Mouse (Mus musculus): ENCODE measurements at regions not wholly inside any gene's neighbourhood (a gene's known extent, or its start where the extent isn't known, plus 50 kb on each side); places are given as distances from the start of the nearest gene placed in this dataset.

DNA sequence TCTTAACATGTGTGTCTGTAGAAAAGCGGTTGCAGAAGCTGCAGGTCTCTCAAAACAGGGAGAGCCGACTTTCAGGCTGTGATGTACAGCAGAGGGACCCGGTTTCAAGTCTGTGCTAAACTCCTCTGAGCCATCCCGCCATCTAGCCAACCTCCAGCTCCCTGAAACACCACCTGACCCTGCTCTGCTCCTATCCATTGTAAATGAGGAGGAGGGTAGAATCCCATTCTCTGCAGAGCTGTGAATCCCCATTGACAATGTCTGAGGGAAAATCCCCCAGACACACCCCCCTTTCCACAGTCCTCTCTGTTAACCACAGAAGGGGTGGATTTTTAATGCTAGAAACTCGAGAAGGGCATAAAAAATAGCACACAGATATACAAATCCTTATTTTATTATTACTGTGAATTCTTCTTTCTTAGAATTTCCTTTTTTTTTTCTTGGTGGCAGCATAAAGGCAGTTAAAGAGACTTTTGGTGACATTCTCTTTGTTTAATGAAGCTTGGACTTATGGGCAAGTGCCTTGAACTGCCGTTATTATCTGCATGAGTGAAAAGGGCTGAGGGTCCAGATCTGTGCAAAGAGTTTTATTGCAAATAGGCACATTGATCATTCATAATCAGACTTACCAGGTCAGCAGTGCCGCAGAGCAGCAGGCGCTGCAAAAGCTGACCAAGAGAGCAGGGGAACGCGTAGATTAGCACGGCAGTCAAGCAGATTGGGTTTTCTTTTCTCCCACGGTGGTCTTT lies 111.3 kb upstream of the Paqr3 start:
- DNase-seq, result peak in 1 of 2 experiments; percentile 13

GRCm38 (mm10) chr5:97218712-97219111 lies 107.3 kb upstream of the Paqr3 start:
- no peak for DNase-seq

- peak; percentile 15 for DNase-seq
Measured at GRCm38 (mm10) chr5:97205606-97206005, 94.2 kb upstream of the Paqr3 start.

DNA sequence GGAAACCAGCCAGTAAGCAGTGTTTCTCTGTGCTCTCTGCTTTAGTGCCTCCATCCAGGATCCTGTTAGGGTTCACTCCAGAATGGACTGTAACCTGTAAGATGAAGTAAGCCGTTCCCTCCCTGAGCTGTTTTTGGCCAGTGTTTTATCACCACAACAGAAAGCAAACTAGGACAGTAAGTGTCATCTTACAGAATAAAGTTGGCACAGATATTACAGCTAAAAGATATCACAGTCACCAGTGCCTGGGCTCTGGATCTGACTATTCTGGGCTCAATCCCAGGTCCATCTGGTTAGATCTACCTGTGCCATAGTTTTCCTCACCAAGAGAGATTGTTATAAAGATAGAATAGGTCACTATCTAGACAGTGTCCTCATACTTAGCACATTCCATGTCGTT lies 92.9 kb upstream of the Paqr3 start:
- DNase-seq, result peak; percentile 49 to 69

DNA sequence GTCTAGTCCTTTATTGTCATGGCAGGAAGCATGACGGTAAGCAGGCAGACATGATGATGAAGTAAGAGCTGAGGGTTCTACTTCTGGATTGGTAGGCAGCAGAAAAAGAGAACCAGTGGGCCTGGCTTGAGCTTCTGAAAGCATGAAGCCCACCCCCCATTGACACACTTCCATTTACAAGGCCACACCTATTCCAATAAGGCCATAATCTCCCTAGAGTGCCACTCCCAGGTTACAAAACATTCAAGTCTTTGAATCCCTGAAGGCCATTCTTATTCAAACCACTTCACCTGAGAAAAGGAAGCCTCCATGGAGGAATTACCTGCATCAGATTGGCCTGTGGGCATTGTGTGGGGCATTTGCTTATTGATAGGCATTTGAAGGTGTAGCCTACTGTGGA lies 92.2 kb upstream of the Paqr3 start:
- DNase-seq, result no peak

GRCm38 (mm10) chr5:97202557-97202956 lies 91.2 kb upstream of the Paqr3 start:
- no peak for DNase-seq

GRCm38 (mm10) chr5:97200655-97201054 lies 89.3 kb upstream of the Paqr3 start:
- DNase-seq, result no peak

- DNase-seq, result peak; percentile 90 to 91
Measured at GRCm38 (mm10) chr5:97195281-97195660, 83.9 kb upstream of the Paqr3 start.

- DNase-seq, result peak; percentile 21
Measured at GRCm38 (mm10) chr5:97194656-97195280, 83.4 kb upstream of the Paqr3 start.

- no peak for DNase-seq
Measured at GRCm38 (mm10) chr5:97192656-97193055, 81.3 kb upstream of the Paqr3 start.

DNA sequence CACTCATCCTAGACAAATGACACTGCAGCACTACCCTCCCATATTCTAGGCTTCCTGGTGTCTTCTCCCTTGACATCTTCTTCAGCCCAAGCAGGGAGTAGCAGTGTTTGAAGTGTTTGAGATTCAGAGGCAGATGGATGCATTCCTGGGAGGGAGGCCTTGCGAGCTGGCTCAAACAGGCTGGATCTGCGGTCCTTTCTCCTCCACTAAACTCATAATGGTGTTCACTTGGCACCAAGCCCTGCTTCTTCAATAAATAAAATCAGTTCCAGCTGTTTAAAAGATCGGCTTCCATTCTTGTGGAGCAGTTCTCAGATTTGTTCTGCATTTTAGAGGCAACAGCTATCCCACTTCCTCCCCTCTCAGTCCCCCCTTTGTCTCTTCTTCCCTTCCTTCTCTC lies 79.3 kb upstream of the Paqr3 start:
- no peak for DNase-seq

GRCm38 (mm10) chr5:97184512-97184911 lies 73.1 kb upstream of the Paqr3 start:
- no peak for DNase-seq

DNA sequence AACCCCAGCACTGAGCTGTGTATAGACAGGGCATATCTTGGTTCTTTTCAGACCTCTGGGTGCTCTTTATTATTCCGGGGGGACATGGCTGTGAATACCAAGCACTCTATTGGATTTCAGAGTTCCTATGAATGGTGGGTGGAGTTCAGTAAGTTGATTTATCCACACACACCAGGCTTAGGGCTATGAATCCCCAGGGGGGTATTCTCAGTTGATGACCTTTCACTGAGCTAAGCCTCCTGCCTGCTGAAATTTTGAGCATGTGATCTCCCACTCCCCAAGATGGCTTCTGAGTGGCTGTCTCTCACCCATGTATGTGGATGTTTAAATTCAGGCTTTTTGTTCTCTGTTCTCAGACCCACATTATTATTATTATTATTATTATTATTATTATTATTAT lies 69.9 kb upstream of the Paqr3 start:
- DNase-seq, result no peak

DNA sequence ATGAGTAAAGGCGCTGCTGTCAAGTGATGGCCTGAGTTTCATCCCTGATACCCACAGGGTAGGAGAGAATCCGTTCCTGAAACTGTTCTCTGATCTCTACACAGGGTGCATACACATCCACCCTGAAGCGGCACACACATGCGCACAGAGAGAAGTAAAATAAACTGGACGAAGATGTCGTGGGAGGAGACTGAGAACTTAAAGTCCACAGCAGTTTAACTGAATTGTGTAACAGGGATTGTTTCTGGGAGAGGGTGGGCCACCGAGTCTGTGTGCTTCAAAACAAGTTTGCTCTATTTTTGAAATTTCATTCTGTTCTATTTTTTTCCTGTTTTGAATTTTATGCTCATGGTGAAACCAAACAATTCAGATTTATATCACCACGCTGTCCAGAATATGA lies 63.0 kb upstream of the Paqr3 start:
- no peak for DNase-seq

DNA sequence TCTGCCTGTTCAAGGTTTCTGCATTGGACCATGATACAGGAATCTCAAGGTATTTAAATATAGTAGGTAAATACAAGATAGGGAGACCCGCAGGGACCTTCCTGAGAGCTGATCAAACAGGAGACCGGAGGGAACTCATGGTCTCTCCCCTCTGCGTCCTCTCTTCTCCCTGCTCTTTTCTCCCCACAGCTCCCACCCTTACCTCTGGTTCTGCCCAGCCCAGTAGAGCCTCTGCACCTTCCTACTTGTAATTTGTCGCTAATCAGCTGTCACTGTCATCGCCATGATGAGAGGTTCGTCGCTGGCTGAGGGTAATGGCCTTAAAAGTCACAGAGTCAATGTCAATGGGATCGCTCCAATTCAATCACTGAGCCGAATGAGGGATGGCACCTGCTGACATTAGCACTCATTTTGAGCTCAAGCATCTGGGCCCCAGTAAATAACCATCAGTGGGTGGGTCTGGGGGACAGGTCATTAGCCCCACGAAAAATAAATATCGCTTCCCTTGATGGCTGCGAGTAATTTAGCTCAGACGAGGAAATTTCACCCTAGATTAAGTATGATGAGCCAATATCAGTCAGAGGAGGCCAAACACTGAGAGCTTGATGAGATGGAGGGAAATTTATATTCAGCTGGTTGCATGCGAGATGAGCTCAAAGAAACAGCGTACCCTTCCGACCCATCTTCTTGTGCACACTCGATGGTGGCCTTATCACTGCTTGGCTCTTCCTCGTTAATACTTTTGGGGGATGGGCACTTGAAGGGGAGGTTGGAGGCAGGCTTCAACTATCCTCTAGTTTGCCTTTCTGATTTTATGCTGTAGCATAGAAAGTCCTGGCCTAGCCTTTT lies 56.2 kb upstream of the Paqr3 start:
- no peak for DNase-seq

GRCm38 (mm10) chr5:97166128-97166883 lies 54.9 kb upstream of the Paqr3 start:
- no peak for DNase-seq

Data from cerebellum, postnatal 36 days (tissue).